Mouse (Mus musculus) cortical plate, adult 2 months (tissue): ENCODE results near the gene Krt14.

Experiments used
- CTCF ChIP-seq: fragments of 200-500 bp; IDR thresholded peaks from 2 replicates; pipeline ENCODE4 v1.5.1; 2011; ENCODE audit warnings: mild to moderate bottlenecking, control low read depth, low read length; ENCODE audit not compliant: insufficient read depth; ENCODE audit errors: extremely low read depth
- POLR2A ChIP-seq: fragments of 200-500 bp; IDR thresholded peaks from 2 replicates; pipeline ENCODE4 v1.6.1; 2011; ENCODE audit warnings: mild to moderate bottlenecking, low read length, control low read depth; ENCODE audit not compliant: insufficient read depth; ENCODE audit errors: extremely low read depth

DNA sequence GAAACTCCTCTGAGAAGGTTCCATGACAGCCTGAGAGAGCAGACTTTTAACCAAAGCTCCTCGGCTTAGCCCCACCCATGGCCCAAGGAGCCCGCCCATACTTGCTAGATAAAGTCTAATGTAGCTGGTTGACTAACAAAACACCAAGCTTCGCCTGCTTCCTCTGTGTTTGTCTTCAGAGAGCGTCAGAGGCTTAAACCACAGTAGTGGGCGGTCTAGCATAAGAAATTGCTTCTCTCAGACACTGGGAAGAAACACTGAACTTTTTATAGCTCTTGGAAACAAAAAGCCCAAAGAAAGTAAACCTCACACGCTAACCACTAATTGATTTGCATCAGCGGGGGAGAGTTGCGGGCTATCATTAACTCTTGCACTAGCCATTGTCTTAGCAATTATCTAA lies 14.4 kb upstream of the Krt14 start:
- TF ChIP-seq CTCF = no peak
- TF ChIP-seq POLR2A = no peak
